Mouse (Mus musculus) myocyte (in vitro differentiated cells): ENCODE data around the gene Brinp3. TPM values are rescaled to one million over a fixed set of nuclear protein-coding genes. Genes with fewer than 3 reads are reported as not detected.

ENCODE experiments used
- H3K27me3 ChIP-seq: one replicate; pipeline ENCODE4 v1.6.1; 2011; ENCODE audit not compliant: control insufficient read depth, insufficient read depth, insufficient read length
- H3K36me3 ChIP-seq: one replicate; pipeline ENCODE4 v1.6.1; 2011; ENCODE audit not compliant: control insufficient read depth, insufficient read depth
- H3K4me2 ChIP-seq: one replicate; pipeline ENCODE4 v1.6.1; 2011; ENCODE audit warnings: low read depth, control low read depth
- H3K4me3 ChIP-seq: one replicate; pipeline ENCODE4 v1.5.1; 2011; ENCODE audit warnings: mild to moderate bottlenecking, control low read depth, moderate library complexity
- H3K79me2 ChIP-seq: one replicate; pipeline ENCODE4 v1.6.1; 2011; ENCODE audit not compliant: control insufficient read depth, insufficient read depth
- H3ac ChIP-seq: one replicate; pipeline ENCODE4 v1.6.1; 2011; ENCODE audit not compliant: control insufficient read depth, insufficient read length
- CEBPB ChIP-seq: IDR thresholded peaks from 2 replicates; pipeline ENCODE4 v1.6.1; 2011; ENCODE audit warnings: mild to moderate bottlenecking, moderate library complexity; ENCODE audit not compliant: poor library complexity, insufficient read depth, severe bottlenecking
- E2F4 ChIP-seq: IDR thresholded peaks from one replicate; pipeline ENCODE4 v1.6.1; 2011; ENCODE audit warnings: mild to moderate bottlenecking, control low read depth, moderate library complexity; ENCODE audit not compliant: insufficient read depth
- MAX ChIP-seq: IDR thresholded peaks from one replicate; pipeline ENCODE4 v1.6.1; 2011; ENCODE audit warnings: low read depth, mild to moderate bottlenecking, control low read depth
- MYOD1 ChIP-seq, 3 experiments: IDR thresholded peaks; one replicate each; pipeline ENCODE4 v1.6.1; 2011; ENCODE audit warnings: control low read depth in 2 of 3, low read depth in 2 of 3, mild to moderate bottlenecking in 2 of 3, moderate library complexity in 1 of 3; ENCODE audit not compliant: insufficient read length in 2 of 3, control insufficient read depth in 1 of 3
- MYOG ChIP-seq, 3 experiments: IDR thresholded peaks; one replicate each; pipeline ENCODE4 v1.6.1; 2011; ENCODE audit warnings: control low read depth in 2 of 3, low read depth in 2 of 3, mild to moderate bottlenecking in 2 of 3; ENCODE audit not compliant: insufficient read length in 2 of 3, control insufficient read depth in 1 of 3, insufficient read depth in 1 of 3
- POLR2A ChIP-seq: IDR thresholded peaks from one replicate; pipeline ENCODE4 v1.6.1; 2011; ENCODE audit warnings: low read depth, mild to moderate bottlenecking, control low read depth, moderate library complexity; ENCODE audit not compliant: insufficient read length
- POLR2AphosphoS2 ChIP-seq: IDR thresholded peaks from one replicate; pipeline ENCODE4 v1.6.1; 2011; ENCODE audit warnings: low read depth, control low read depth; ENCODE audit not compliant: insufficient read length
- REST ChIP-seq: IDR thresholded peaks from one replicate; pipeline ENCODE4 v1.6.1; 2011; ENCODE audit warnings: mild to moderate bottlenecking, control low read depth, moderate library complexity; ENCODE audit not compliant: insufficient read depth, insufficient read length
- SRF ChIP-seq: IDR thresholded peaks from one replicate; pipeline ENCODE4 v1.6.1; 2011; ENCODE audit warnings: low read depth; ENCODE audit not compliant: control insufficient read depth, insufficient read length
- TCF12 ChIP-seq: IDR thresholded peaks from one replicate; pipeline ENCODE4 v1.6.1; 2011; ENCODE audit warnings: mild to moderate bottlenecking, control low read depth; ENCODE audit not compliant: poor library complexity, insufficient read depth, severe bottlenecking
- TCF3 ChIP-seq: IDR thresholded peaks from one replicate; pipeline ENCODE4 v1.6.1; 2011; ENCODE audit warnings: low read depth, control low read depth; ENCODE audit not compliant: insufficient read length
- USF1 ChIP-seq: IDR thresholded peaks from one replicate; pipeline ENCODE4 v1.6.1; 2011; ENCODE audit warnings: low read depth, mild to moderate bottlenecking, control low read depth, moderate library complexity
- polyA plus RNA-seq: library from polyadenylated mRNA; unstranded; fragments of >200 nt; fragmentation: generic; extraction: Trizol; gene quantifications from one replicate; pipeline ENCODE4 v1.2.1, GENCODE M21; 2012; ENCODE audit warnings: missing spikeins

Brinp3 gene
- polyA plus RNA-seq, 1 experiment = 2.8 TPM

GRCm38 (mm10) chr1:146807765-146808164 lies 313.2 kb downstream of the Brinp3 start:
- Histone ChIP-seq H3K27me3 (no peaks in the 10 kb centered on the region), H3K36me3 (no peaks in the 10 kb centered on the region), H3ac (no peak overlapping the region)

GRCm38 (mm10) chr1:146833888-146834287 lies 339.3 kb downstream of the Brinp3 start:
- no peaks in the 10 kb centered on the region for H3K79me2 ChIP-seq
- no peaks in the 10 kb centered on the region for H3K36me3 ChIP-seq
- TF ChIP-seq REST (no peak), MYOG (IDR thresholded peaks at IDR 0.05; ENCODE audit: control insufficient read depth in 1 of 3, insufficient read depth in 1 of 3, insufficient read length in 2 of 3, low read depth in 2 of 3) (no peak), E2F4 (no peak), SRF (no peak), TCF3 (no peak), TCF12 (no peak), MAX (no peak), POLR2AphosphoS2 (no peak), MYOD1 (IDR thresholded peaks at IDR 0.05; ENCODE audit: control insufficient read depth in 1 of 3, insufficient read length in 2 of 3, low read depth in 2 of 3) (no peak), USF1 (no peak), POLR2A (no peak), CEBPB (no peak)
- no peaks in the 10 kb centered on the region for H3K27me3 ChIP-seq
- H3ac ChIP-seq = no peak overlapping the region
- H3K4me2 ChIP-seq = no peak overlapping the region
- H3K4me3 ChIP-seq = no peak overlapping the region

More at GRCm38 (mm10) chr1:146807765-146808164, 313.2 kb downstream of the Brinp3 start:
- Histone ChIP-seq H3K79me2 (no peaks in the 10 kb centered on the region), H3K4me3 (no peak overlapping the region), H3K4me2 (peak overlapping the region; percentile 31)
- TF ChIP-seq USF1 = no peak
- TF ChIP-seq TCF12 = no peak
- no peak for TF ChIP-seq E2F4
- no peak for TF ChIP-seq REST
- no peak for TF ChIP-seq POLR2AphosphoS2
- no peak for TF ChIP-seq MYOG (IDR thresholded peaks at IDR 0.05; ENCODE audit: control insufficient read depth in 1 of 3, insufficient read depth in 1 of 3, insufficient read length in 2 of 3, low read depth in 2 of 3)
- no peak for TF ChIP-seq TCF3
- TF ChIP-seq MYOD1 (IDR thresholded peaks at IDR 0.05; ENCODE audit: control insufficient read depth in 1 of 3, insufficient read length in 2 of 3, low read depth in 2 of 3) = no peak
- no peak for TF ChIP-seq CEBPB
- TF ChIP-seq POLR2A = no peak
- TF ChIP-seq SRF = no peak
- TF ChIP-seq MAX = no peak

GRCm38 (mm10) chr1:146844087-146844486 lies 349.5 kb downstream of the Brinp3 start:
- Histone ChIP-seq H3K27me3 (no peaks in the 10 kb centered on the region), H3ac (no peak overlapping the region), H3K79me2 (no peaks in the 10 kb centered on the region), H3K4me3 (no peak overlapping the region), H3K4me2 (no peak overlapping the region), H3K36me3 (no peaks in the 10 kb centered on the region)
- TF ChIP-seq MYOD1 (IDR thresholded peaks at IDR 0.05; ENCODE audit: control insufficient read depth in 1 of 3, insufficient read length in 2 of 3, low read depth in 2 of 3) = no peak
- no peak for TF ChIP-seq MAX
- TF ChIP-seq TCF12 = no peak
- no peak for TF ChIP-seq USF1
- TF ChIP-seq CEBPB = no peak
- no peak for TF ChIP-seq TCF3
- no peak for TF ChIP-seq REST
- TF ChIP-seq SRF = no peak

- H3K4me2 ChIP-seq = no peak overlapping the region
- no peaks in the 10 kb centered on the region for H3K27me3 ChIP-seq
- no peak overlapping the region for H3ac ChIP-seq
- no peaks in the 10 kb centered on the region for H3K36me3 ChIP-seq
- H3K79me2 ChIP-seq = no peaks in the 10 kb centered on the region
- H3K4me3 ChIP-seq = no peak overlapping the region
- no peak for TF ChIP-seq POLR2A
Measured at GRCm38 (mm10) chr1:146848892-146849291, 354.3 kb downstream of the Brinp3 start.

- Histone ChIP-seq H3ac (no peak overlapping the region), H3K4me3 (no peak overlapping the region), H3K27me3 (no peaks in the 10 kb centered on the region), H3K79me2 (no peaks in the 10 kb centered on the region), H3K36me3 (no peaks in the 10 kb centered on the region), H3K4me2 (no peak overlapping the region)
- no peak for TF ChIP-seq MYOD1 (IDR thresholded peaks at IDR 0.05; ENCODE audit: control insufficient read depth in 1 of 3, insufficient read length in 2 of 3, low read depth in 2 of 3)
- no peak for TF ChIP-seq CEBPB
- TF ChIP-seq POLR2AphosphoS2 = no peak
- TF ChIP-seq E2F4 = no peak
- no peak for TF ChIP-seq TCF3
- TF ChIP-seq USF1 = no peak
- TF ChIP-seq MAX = no peak
- no peak for TF ChIP-seq SRF
- TF ChIP-seq MYOG (IDR thresholded peaks at IDR 0.05; ENCODE audit: control insufficient read depth in 1 of 3, insufficient read depth in 1 of 3, insufficient read length in 2 of 3, low read depth in 2 of 3) = no peak
- no peak for TF ChIP-seq TCF12
Measured at GRCm38 (mm10) chr1:146850147-146850546, 355.6 kb downstream of the Brinp3 start.
